Mouse (Mus musculus) embryonic facial prominence, embryonic 11.5 days (tissue): Measurements from ENCODE around the gene Rab6a. TPM values are rescaled to one million over a fixed set of nuclear protein-coding genes. Genes with fewer than 3 reads are reported as not detected.
A peak's percentile ranks its signal among the peaks of the same experiment; 100 is the strongest.

ENCODE experiments used
- ATAC-seq: fragments of 200-750 bp; cut with Nextera tagmentation; replicated peaks from 2 replicates; pipeline ENCODE4 v1.8.0; 2017; ENCODE audit warnings: low read depth; ENCODE audit not compliant: insufficient number of reproducible peaks, low FRiP score, low TSS enrichment
- DNase-seq: peaks from one replicate; pipeline ENCODE4 v3.0.0-alpha.2; 2015; ENCODE audit warnings: low spot score
- H3K27ac ChIP-seq: fragments of 300-500 bp; sonication (generic); replicated peaks from 2 replicates; pipeline ENCODE4 v1.5.1; 2014; ENCODE audit warnings: mild to moderate bottlenecking, low read depth, low read length, control low read depth
- H3K27me3 ChIP-seq: fragments of 300-500 bp; sonication (generic); 2 replicates; pipeline ENCODE4 v1.6.1; 2014; ENCODE audit warnings: mild to moderate bottlenecking, low read length, moderate library complexity, mixed read lengths; ENCODE audit not compliant: control insufficient read depth, insufficient read depth
- H3K36me3 ChIP-seq: fragments of 300-500 bp; sonication (generic); replicated peaks from 2 replicates; pipeline ENCODE4 v1.6.1; 2014; ENCODE audit warnings: low read depth, mild to moderate bottlenecking, low read length, moderate library complexity, mixed read lengths; ENCODE audit not compliant: control insufficient read depth, insufficient read depth
- H3K4me1 ChIP-seq: fragments of 300-500 bp; sonication (generic); 2 replicates; pipeline ENCODE4 v1.6.1; 2014; ENCODE audit warnings: low read length, mixed read lengths; ENCODE audit not compliant: control insufficient read depth, insufficient read depth
- H3K4me2 ChIP-seq: fragments of 300-500 bp; sonication (generic); 2 replicates; pipeline ENCODE4 v1.6.1; 2014; ENCODE audit warnings: low read depth, mild to moderate bottlenecking, control low read depth, low read length, moderate library complexity
- H3K4me3 ChIP-seq: fragments of 300-500 bp; sonication (generic); 2 replicates; pipeline ENCODE4 v1.5.1; 2014; ENCODE audit warnings: low read depth, low read length, control low read depth
- H3K9ac ChIP-seq: fragments of 300-500 bp; sonication (generic); replicated peaks from 2 replicates; pipeline ENCODE4 v1.6.1; 2014; ENCODE audit warnings: mild to moderate bottlenecking, control low read depth, low read length
- H3K9me3 ChIP-seq: fragments of 300-500 bp; sonication (generic); replicated peaks from 2 replicates; pipeline ENCODE4 v1.6.1; 2016; ENCODE audit warnings: mild to moderate bottlenecking, low read length, inconsistent platforms, mixed read lengths; ENCODE audit not compliant: control insufficient read depth
- WGBS: fragments of 180-500 bp; shearing (Covaris S2); extraction: QIAGEN DNeasy Blood & Tissue Kit; methylation state at CpG from one replicate; pipeline ENCODE4 v1.1.7; 2014; 5-methylcytosine and 5-hydroxymethylcytosine counted together
- polyA plus RNA-seq: library from polyadenylated mRNA; unstranded; fragments of >200 nt; fragmentation: Nextera tagmentation; extraction: Ambion mirVana; gene quantifications from 2 replicates; pipeline ENCODE4 v1.2.1, GENCODE M21; 2014

The Rab6a gene
- polyA plus RNA-seq, 1 experiment from 2014 or later = 171 TPM

DNA sequence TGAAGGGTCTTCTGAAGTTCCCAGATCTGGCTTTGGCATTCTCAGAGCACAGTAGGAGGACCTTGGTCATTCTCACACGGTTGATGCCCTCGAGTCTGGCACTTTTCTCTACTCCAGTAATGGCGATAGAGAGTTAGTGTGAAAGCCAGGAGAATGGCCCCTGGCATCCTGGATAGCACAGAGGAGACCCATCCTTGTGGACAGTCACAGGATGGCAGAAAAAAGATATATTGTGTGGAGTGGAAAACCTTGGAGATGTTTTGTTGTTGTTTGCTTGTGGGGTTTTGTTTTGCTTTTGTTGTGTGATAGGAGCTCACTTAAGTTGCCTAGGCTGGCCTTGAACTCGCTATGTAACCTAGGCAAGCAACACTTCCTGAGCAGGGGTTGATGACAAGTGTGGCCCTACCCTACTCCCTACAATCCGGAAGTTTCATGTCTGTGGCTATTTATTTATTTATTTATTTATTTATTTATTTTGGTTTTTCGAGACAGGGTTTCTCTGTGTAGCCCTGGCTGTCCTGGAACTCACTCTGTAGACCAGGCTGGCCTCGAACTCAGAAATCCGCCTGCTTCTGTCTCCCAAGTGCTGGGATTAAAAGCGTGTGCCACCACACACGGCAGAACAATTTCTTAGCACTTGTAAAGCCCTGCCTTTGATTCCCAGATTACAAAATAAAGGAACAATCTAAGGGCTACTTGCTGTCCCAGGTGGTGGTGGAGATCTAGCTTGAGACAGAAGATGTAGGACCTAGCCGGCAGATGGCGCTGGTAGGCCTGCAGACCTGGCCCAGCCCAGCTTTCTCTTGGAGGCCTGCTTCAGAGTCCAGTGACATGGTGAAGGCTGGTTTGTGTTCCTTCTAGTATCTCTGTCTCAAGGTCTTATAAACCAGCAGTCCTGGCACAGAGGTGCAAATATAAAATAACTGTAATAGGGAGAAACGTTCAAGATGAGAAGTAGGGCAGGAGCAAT, 78.1 kb downstream of the Rab6a start:
- Histone ChIP-seq H3K9ac (no peak overlapping the region), H3K36me3 (no peaks in the 10 kb centered on the region), H3K27me3 (no peaks in the 10 kb centered on the region), H3K4me2 (no peak overlapping the region), H3K4me3 (no peak overlapping the region), H3K4me1 (no peaks in the 10 kb centered on the region), H3K27ac (no peak overlapping the region), H3K9me3 (no peaks in the 10 kb centered on the region)
- WGBS = 44% methylated on average over 13 of the region's 13 CpGs
- DNase-seq (peak; percentile 85), ATAC-seq (no peak; the same call in 1 of the 2 replicates)

DNA sequence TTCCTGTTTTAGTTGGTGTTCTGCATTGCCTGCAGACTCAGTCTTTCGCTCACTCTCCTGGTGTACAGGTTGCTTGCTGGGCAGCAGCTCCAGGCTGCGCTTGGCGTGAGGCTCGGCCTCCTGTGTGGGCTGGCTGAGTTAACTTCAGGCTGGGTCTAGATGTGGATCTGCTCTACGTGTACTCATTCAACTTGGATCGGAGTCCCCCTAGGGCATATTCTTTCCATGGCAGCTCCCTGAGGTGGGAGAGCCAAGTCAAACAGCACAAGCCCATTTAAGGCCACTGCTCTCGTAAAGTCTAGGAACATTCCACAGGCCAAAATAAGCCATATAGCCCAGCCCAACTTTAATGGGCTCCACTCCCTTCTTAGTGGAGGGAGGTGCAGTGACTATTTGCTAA, 81.3 kb downstream of the Rab6a start:
- H3K9me3 ChIP-seq = no peaks in the 10 kb centered on the region
- H3K4me1 ChIP-seq = no peaks in the 10 kb centered on the region
- H3K4me2 ChIP-seq = no peak overlapping the region
- 88% methylated on average over 7 of the region's 7 CpGs for WGBS
- H3K27ac ChIP-seq = no peak overlapping the region
- ATAC-seq (no peak), DNase-seq (no peak)
- H3K9ac ChIP-seq = no peak overlapping the region
- H3K27me3 ChIP-seq = no peaks in the 10 kb centered on the region
- no peak overlapping the region for H3K4me3 ChIP-seq
- H3K36me3 ChIP-seq = no peaks in the 10 kb centered on the region

Other genes starting within 250 kb of the Rab6a start
- 32.4 and 32.8 TPM in 2 replicates for gene C2cd3, start 235.2 kb upstream of the Rab6a start, polyA plus RNA-seq
- 68.9 and 69.9 TPM in 2 replicates for gene Ppme1, start 235.1 kb upstream of the Rab6a start, polyA plus RNA-seq
- not detected in 2 replicates for gene Ucp3, start 134.4 kb upstream of the Rab6a start, polyA plus RNA-seq
- gene Ucp2, start 114.1 kb upstream of the Rab6a start, polyA plus RNA-seq = 98.4 and 108 TPM in 2 replicates
- 0.07 and 0.60 TPM in 2 replicates for gene Dnajb13, start 92.5 kb upstream of the Rab6a start, polyA plus RNA-seq
- gene Coa4, start 70.3 kb upstream of the Rab6a start, polyA plus RNA-seq = 15.5 and 19.5 TPM in 2 replicates
- 66.7 and 67.1 TPM in 2 replicates for gene Mrpl48, start 891 bp downstream of the Rab6a start, polyA plus RNA-seq
- gene Plekhb1, start 55.0 kb downstream of the Rab6a start, polyA plus RNA-seq = 4.1 and 5.5 TPM in 2 replicates
- 30.7 and 32.6 TPM in 2 replicates for gene Fam168a, start 99.2 kb downstream of the Rab6a start, polyA plus RNA-seq